Mouse (Mus musculus): ENCODE results near the gene Ifnz.
"Not testable (repeated sequence)": the region's sequence is repeated elsewhere in the genome, so short reads cannot be mapped to it uniquely, and the experiment has no call there.

GRCm38 (mm10) chr4:88759610-88760268 lies 22.2 kb upstream of the Ifnz start, which contains the start of gene Gm13283:
- not testable (repeated sequence) for TF ChIP-seq MYOD1 (IDR thresholded peaks at IDR 0.05; ENCODE audit: control insufficient read depth in 1 of 3, insufficient read length in 2 of 3, low read depth in 2 of 3); CEBPB (IDR thresholded peaks at IDR 0.05; ENCODE audit: insufficient read depth, poor library complexity, severe bottlenecking); POLR2AphosphoS2 (IDR thresholded peaks at IDR 0.05; ENCODE audit: insufficient read length, low read depth); POLR2A (IDR thresholded peaks at IDR 0.05; ENCODE audit: insufficient read length, low read depth); MAX (IDR thresholded peaks at IDR 0.05; ENCODE audit: low read depth)

Data from myocyte (in vitro differentiated cells).